Mouse (Mus musculus): ENCODE measurements around the gene Acsm2.

Acsm2 gene

GRCm38 (mm10) chr7:119554040-119554439 is at the start of gene Acsm2:
TSS of gene Acsm2 (plus strand) at chr7:119554340.
- DNase-seq (ENCODE audit: low spot score in 2 of 2) = no peak

- no peak for DNase-seq (ENCODE audit: low spot score in 2 of 2)
Observed at GRCm38 (mm10) chr7:119511143-119511542, 43.0 kb upstream of the Acsm2 start.

- peak in 1 of 2 experiments; percentile 10 for DNase-seq (ENCODE audit: low spot score in 2 of 2)
Observed at GRCm38 (mm10) chr7:119513056-119513455, 41.1 kb upstream of the Acsm2 start.

- DNase-seq (ENCODE audit: low spot score in 2 of 2) = no peak
Observed at GRCm38 (mm10) chr7:119515492-119516271, 38.5 kb upstream of the Acsm2 start.

GRCm38 (mm10) chr7:119516272-119516558 is 37.9 kb upstream of the Acsm2 start:
- no peak for DNase-seq (ENCODE audit: low spot score in 2 of 2)

GRCm38 (mm10) chr7:119519163-119519562 is 35.0 kb upstream of the Acsm2 start, which contains the start of gene Acsm5:
TSS of gene Acsm5 (plus strand) at chr7:119519463.
- DNase-seq (ENCODE audit: low spot score in 2 of 2) = no peak

GRCm38 (mm10) chr7:119519654-119520053 is 34.5 kb upstream of the Acsm2 start:
- peak; percentile 31 to 63 for DNase-seq (ENCODE audit: low spot score in 2 of 2)

- DNase-seq (ENCODE audit: low spot score in 2 of 2) = no peak
Observed at GRCm38 (mm10) chr7:119521816-119522215, 32.3 kb upstream of the Acsm2 start.

- no peak for DNase-seq (ENCODE audit: low spot score in 2 of 2)
Observed at GRCm38 (mm10) chr7:119522385-119522784, 31.8 kb upstream of the Acsm2 start.

GRCm38 (mm10) chr7:119523389-119523788 is 30.8 kb upstream of the Acsm2 start, which contains the start of gene Pdilt:
TSS of gene Pdilt (minus strand) at chr7:119523489.
- DNase-seq (ENCODE audit: low spot score in 2 of 2) = no peak

GRCm38 (mm10) chr7:119525881-119526281 is 28.3 kb upstream of the Acsm2 start:
- peak in 1 of 2 experiments; percentile 25 for DNase-seq (ENCODE audit: low spot score in 2 of 2)

GRCm38 (mm10) chr7:119526486-119526885 is 27.7 kb upstream of the Acsm2 start:
- DNase-seq (ENCODE audit: low spot score in 2 of 2) = no peak

- DNase-seq (ENCODE audit: low spot score in 2 of 2) = no peak
Observed at GRCm38 (mm10) chr7:119527135-119527534, 27.0 kb upstream of the Acsm2 start.

- DNase-seq (ENCODE audit: low spot score in 2 of 2) = no peak
Observed at GRCm38 (mm10) chr7:119527548-119527947, 26.6 kb upstream of the Acsm2 start.

GRCm38 (mm10) chr7:119528617-119529016 is 25.5 kb upstream of the Acsm2 start:
- DNase-seq (ENCODE audit: low spot score in 2 of 2) = no peak

- no peak for DNase-seq (ENCODE audit: low spot score in 2 of 2)
Observed at GRCm38 (mm10) chr7:119532924-119533323, 21.2 kb upstream of the Acsm2 start.

GRCm38 (mm10) chr7:119534389-119534788 is 19.8 kb upstream of the Acsm2 start:
- no peak for DNase-seq (ENCODE audit: low spot score in 2 of 2)

GRCm38 (mm10) chr7:119542445-119542844 is 11.7 kb upstream of the Acsm2 start:
- no peak for DNase-seq (ENCODE audit: low spot score in 2 of 2)

- DNase-seq (ENCODE audit: low spot score in 2 of 2) = no peak
Observed at GRCm38 (mm10) chr7:119545572-119545971, 8.6 kb upstream of the Acsm2 start.

- DNase-seq (ENCODE audit: low spot score in 2 of 2) = no peak
Observed at GRCm38 (mm10) chr7:119550471-119551222, 3.5 kb upstream of the Acsm2 start.

GRCm38 (mm10) chr7:119559789-119560451 is 5.8 kb downstream of the Acsm2 start:
- no peak for DNase-seq (ENCODE audit: low spot score in 2 of 2)

GRCm38 (mm10) chr7:119560452-119560835 is 6.3 kb downstream of the Acsm2 start:
- DNase-seq (ENCODE audit: low spot score in 2 of 2) = no peak

Data from urinary bladder, postnatal 36 days (tissue).